19 mouse cellular contexts compared by ENCODE assay signal in genomic region chr1:44122256-44122655, GRCm38 (mm10). TPM values are rescaled to one million over a fixed set of nuclear protein-coding genes. Genes with fewer than 3 reads are reported as not detected.
DNase-seq lines count a peak whose midpoint lies in the region; ATAC-seq lines count a peak whose summit lies in the region.
"Had no signal": no experiment of that assay in that cellular context is flagged by ENCODE, and none has a peak within 500 bp of the region (broad histone marks: within the 10 kb centered on the region; RNA-seq: fewer than 3 reads in every experiment).

No protein-coding gene starts in this region.

- ATAC-seq in granulocyte monocyte progenitor cell, adult 5-6 weeks (replicated peaks; ENCODE audit: poor library complexity, severe bottlenecking) = peak; percentile 43
- no peak for ATAC-seq in frontal cortex, adult (ENCODE audit: low TSS enrichment)
- no peak for ATAC-seq in kidney, embryonic 16.5 days (ENCODE audit: low FRiP score, low TSS enrichment)
- ATAC-seq: intestine, postnatal 0 days had no signal

- H3K36me3 ChIP-seq in kidney, embryonic 16.5 days (ENCODE audit: insufficient read depth, low read length) = peaks cover 5% of the 10 kb centered on the region; the same call in 1 of the 2 replicates

- WGBS in kidney, embryonic 16.5 days = 70% methylated on average over 3 of the region's 3 CpGs

- peaks cover 13% of the 10 kb centered on the region for H3K4me1 ChIP-seq in kidney, embryonic 16.5 days (ENCODE audit: insufficient read depth, low read length)

- peak; percentile 18 to 36 for DNase-seq in CD8-positive naive resting alpha-beta T cell, adult 2 months (ENCODE audit: low read depth in 2 of 2, low spot score in 2 of 2)
- peak; percentile 14 to 24 for DNase-seq in natural killer cell, adult 2 months (ENCODE audit: low spot score in 2 of 2)
- peak; percentile 6 to 13 for DNase-seq in thymus, postnatal 36 days
- DNase-seq in adrenal gland, adult (ENCODE audit: inconsistent age in 2 of 2, low spot score in 1 of 2) = no peak
- DNase-seq: adrenal gland, postnatal 36 days; cerebellum, adult 9-11 months; heart, adult 18-20 months; left cerebral cortex, postnatal 4 days; lung, adult 18-20 months; right cerebral cortex, adult 18-20 months had no signal

- H3K27me3 ChIP-seq in kidney, embryonic 16.5 days (ENCODE audit: insufficient read depth, low read length) = no peaks in the 10 kb centered on the region
- H3K27me3 ChIP-seq: hindbrain, embryonic 12.5 days; midbrain, embryonic 12.5 days had no signal

- H3K9ac ChIP-seq in kidney, embryonic 16.5 days (replicated peaks; ENCODE audit: low read length) = no peak overlapping the region
- H3K9ac ChIP-seq: hindbrain, embryonic 12.5 days; midbrain, embryonic 12.5 days had no signal

- H3K4me3 ChIP-seq in kidney, embryonic 16.5 days (ENCODE audit: low read length) = no peak overlapping the region
- H3K4me3 ChIP-seq: hindbrain, embryonic 12.5 days; layer of hippocampus, adult 2 months; midbrain, embryonic 12.5 days had no signal

- no peak overlapping the region for H3K27ac ChIP-seq in kidney, embryonic 16.5 days (ENCODE audit: low read length)
- H3K27ac ChIP-seq: hindbrain, embryonic 12.5 days; kidney, postnatal 0 days; layer of hippocampus, adult 2 months; midbrain, embryonic 12.5 days; stomach, postnatal 0 days had no signal

- no peaks in the 10 kb centered on the region for H3K9me3 ChIP-seq in kidney, embryonic 16.5 days (ENCODE audit: low read length)
- H3K9me3 ChIP-seq: hindbrain, embryonic 12.5 days; midbrain, embryonic 12.5 days had no signal

- no peak overlapping the region for H3K4me2 ChIP-seq in kidney, embryonic 16.5 days (replicated peaks; ENCODE audit: low read depth, low read length)
- H3K4me2 ChIP-seq: hindbrain, embryonic 12.5 days; midbrain, embryonic 12.5 days had no signal

RNA-seq across cellular contexts. Expression of gene Bivm, which starts 3.5 kb away (rescaled TPM):
- 11.5 and 17.5 TPM in 2 replicates for total RNA-seq in granulocyte monocyte progenitor cell, adult 5-6 weeks (2014; fragmentation: Nextera tagmentation)
- 7.0 and 10.6 TPM in 2 replicates for total RNA-seq in granulocyte monocyte progenitor cell, adult 5-6 weeks (2017)
- 19.9 and 22.8 TPM in 2 replicates for polyA plus RNA-seq in kidney, embryonic 16.5 days (2015; fragmentation: Nextera tagmentation; extraction: Ambion mirVana)

RNA-seq across cellular contexts. Expression of gene Kdelc1, which starts 3.6 kb away (rescaled TPM):
- total RNA-seq in granulocyte monocyte progenitor cell, adult 5-6 weeks (2014; fragmentation: Nextera tagmentation) = 38.3 and 40.7 TPM in 2 replicates
- 33.4 and 35.5 TPM in 2 replicates for total RNA-seq in granulocyte monocyte progenitor cell, adult 5-6 weeks (2017)
- 70.6 and 71.7 TPM in 2 replicates for polyA plus RNA-seq in kidney, embryonic 16.5 days (2015; fragmentation: Nextera tagmentation; extraction: Ambion mirVana)

RNA-seq across cellular contexts. Expression of gene Tex30, which starts 20.0 kb away (rescaled TPM):
- 64.6 and 67.6 TPM in 2 replicates for total RNA-seq in granulocyte monocyte progenitor cell, adult 5-6 weeks (2014; fragmentation: Nextera tagmentation)
- total RNA-seq in granulocyte monocyte progenitor cell, adult 5-6 weeks (2017) = 51.4 and 74.2 TPM in 2 replicates
- polyA plus RNA-seq in kidney, embryonic 16.5 days (2015; fragmentation: Nextera tagmentation; extraction: Ambion mirVana) = 76.7 and 79.9 TPM in 2 replicates

RNA-seq across cellular contexts. Expression of gene Ercc5, which starts 25.3 kb away (rescaled TPM):
- total RNA-seq in granulocyte monocyte progenitor cell, adult 5-6 weeks (2014; fragmentation: Nextera tagmentation) = 7.8 and 11.2 TPM in 2 replicates
- total RNA-seq in granulocyte monocyte progenitor cell, adult 5-6 weeks (2017) = 4.8 and 7.9 TPM in 2 replicates
- polyA plus RNA-seq in kidney, embryonic 16.5 days (2015; fragmentation: Nextera tagmentation; extraction: Ambion mirVana) = 16.2 and 17.1 TPM in 2 replicates

Comparison
In these comparisons a context has a peak if more than half of its experiments do, and no peak if none do; other contexts are left out.
1. DNase-seq: peak in CD8-positive naive resting alpha-beta T cell, adult 2 months (2 of 2), natural killer cell, adult 2 months (2 of 2) and thymus, postnatal 36 days (2 of 2); none in adrenal gland, adult (0 of 2).